Mouse (Mus musculus): ENCODE data around the gene Lrrc9. TPM values are rescaled to one million over a fixed set of nuclear protein-coding genes. Genes with fewer than 3 reads are reported as not detected.

Lrrc9 gene
- total RNA-seq, 2 experiments from 2014 or later = 0.23 TPM; not detected in 1

- no peak for DNase-seq
- intact Hi-C loops (cut with DNase I) = loop anchor here (5.0 to 10.0 kb wide), 2 partner anchors 114 to 156 kb away; no protein-coding TSS in a partner anchor
These were observed 96.9 kb downstream of the Lrrc9 start for GRCm38 (mm10) chr12:72538571-72538970.

- no peak for DNase-seq
- intact Hi-C loops (cut with DNase I) = no loop called here
These were observed 112.7 kb downstream of the Lrrc9 start for GRCm38 (mm10) chr12:72554347-72554746.

GRCm38 (mm10) chr12:72564281-72564795 lies 122.7 kb downstream of the Lrrc9 start:
- DNase-seq = no peak
- intact Hi-C loops (cut with DNase I) = no loop called here

Small RNA genes lying within 50 kb of the gene (microRNA-seq; reads per million reads assigned to microRNA genes)
- gene Gm44392 = 0 reads per million in 2 experiments

Other genes with a start within 250 kb of the Lrrc9 start
- 1 to 10 TPM; 1.0 to 1.1 TPM for gene Rtn1, start 32.8 kb upstream of the Lrrc9 start, total RNA-seq (2021)
- gene Pcnx4, start 94.5 kb downstream of the Lrrc9 start, total RNA-seq (2021) = 1 to 10 TPM; 1.8 to 2.2 TPM
- not detected for gene Gm4756, start 207.8 kb downstream of the Lrrc9 start, total RNA-seq (2021)
- 10 to 100 TPM; 14.8 to 17.9 TPM for gene Dhrs7, start 223.0 kb downstream of the Lrrc9 start, total RNA-seq (2021)

All from gastrocnemius, postnatal 36 days (tissue).